Mouse (Mus musculus): ENCODE results near the gene Gm37240.

The Gm37240 gene

GRCm38 (mm10) chr3:84631586-84631985 lies 1255.7 kb downstream of the Gm37240 start:
- in situ Hi-C loops (cut with MboI; ENCODE audit: unreplicated experiment in 2 of 2): no loop called here

- in situ Hi-C loops (cut with MboI; ENCODE audit: unreplicated experiment in 2 of 2): loop anchor here (25.0 kb wide), 1 partner anchor 1290 kb away; no protein-coding TSS in a partner anchor
Observed at GRCm38 (mm10) chr3:84622026-84622425, 1265.3 kb downstream of the Gm37240 start.

- in situ Hi-C loops (cut with MboI; ENCODE audit: unreplicated experiment in 2 of 2): loop anchor here (25.0 kb wide), 1 partner anchor 1293 kb away; no protein-coding TSS in a partner anchor
Observed at GRCm38 (mm10) chr3:84619725-84620124, 1267.6 kb downstream of the Gm37240 start.

- in situ Hi-C loops (cut with MboI; ENCODE audit: unreplicated experiment in 2 of 2): loop anchor here (25.0 kb wide), 1 partner anchor 1293 kb away; no protein-coding TSS in a partner anchor
Observed at GRCm38 (mm10) chr3:84619056-84619455, 1268.3 kb downstream of the Gm37240 start.

GRCm38 (mm10) chr3:84618627-84619026 lies 1268.7 kb downstream of the Gm37240 start:
- in situ Hi-C loops (cut with MboI; ENCODE audit: unreplicated experiment in 2 of 2): loop anchor here (25.0 kb wide), 1 partner anchor 1294 kb away; no protein-coding TSS in a partner anchor

- in situ Hi-C loops (cut with MboI; ENCODE audit: unreplicated experiment in 2 of 2): loop anchor here (25.0 kb wide), 1 partner anchor 1296 kb away; no protein-coding TSS in a partner anchor
Observed at GRCm38 (mm10) chr3:84615856-84616225, 1271.5 kb downstream of the Gm37240 start.

GRCm38 (mm10) chr3:84615050-84615855 lies 1272.1 kb downstream of the Gm37240 start:
- in situ Hi-C loops (cut with MboI; ENCODE audit: unreplicated experiment in 2 of 2): loop anchor here (25.0 kb wide), 1 partner anchor 1297 kb away; no protein-coding TSS in a partner anchor

- in situ Hi-C loops (cut with MboI; ENCODE audit: unreplicated experiment in 2 of 2): loop anchor here (25.0 kb wide), 1 partner anchor 1302 kb away; no protein-coding TSS in a partner anchor
Observed at GRCm38 (mm10) chr3:84610183-84610710, 1277.1 kb downstream of the Gm37240 start.

GRCm38 (mm10) chr3:84603212-84603611 lies 1284.1 kb downstream of the Gm37240 start:
- in situ Hi-C loops (cut with MboI; ENCODE audit: unreplicated experiment in 2 of 2): loop anchor here (25.0 kb wide), 1 partner anchor 1309 kb away; no protein-coding TSS in a partner anchor

- in situ Hi-C loops (cut with MboI; ENCODE audit: unreplicated experiment in 2 of 2): loop anchor here (25.0 kb wide), 1 partner anchor 1310 kb away; no protein-coding TSS in a partner anchor
Observed at GRCm38 (mm10) chr3:84602759-84603158, 1284.6 kb downstream of the Gm37240 start.

GRCm38 (mm10) chr3:84601870-84602495 lies 1285.3 kb downstream of the Gm37240 start:
- in situ Hi-C loops (cut with MboI; ENCODE audit: unreplicated experiment in 2 of 2): loop anchor here (25.0 kb wide), 1 partner anchor 1310 kb away; no protein-coding TSS in a partner anchor

GRCm38 (mm10) chr3:84598756-84599155 lies 1288.6 kb downstream of the Gm37240 start:
- in situ Hi-C loops (cut with MboI; ENCODE audit: unreplicated experiment in 2 of 2): loop anchor here (25.0 kb wide), 2 partner anchors 964 to 1514 kb away; partner anchors contain the start of gene Gatb (in 1 of the 2)

GRCm38 (mm10) chr3:84597996-84598734 lies 1289.2 kb downstream of the Gm37240 start:
- in situ Hi-C loops (cut with MboI; ENCODE audit: unreplicated experiment in 2 of 2): loop anchor here (25.0 kb wide), 2 partner anchors 964 to 1514 kb away; partner anchors contain the start of gene Gatb (in 1 of the 2)

GRCm38 (mm10) chr3:84595677-84596234 lies 1291.6 kb downstream of the Gm37240 start:
- in situ Hi-C loops (cut with MboI; ENCODE audit: unreplicated experiment in 2 of 2): loop anchor here (25.0 kb wide), 2 partner anchors 967 to 1517 kb away; partner anchors contain the start of gene Gatb (in 1 of the 2)

GRCm38 (mm10) chr3:84594894-84595676 lies 1292.2 kb downstream of the Gm37240 start:
- in situ Hi-C loops (cut with MboI; ENCODE audit: unreplicated experiment in 2 of 2): loop anchor here (25.0 kb wide), 2 partner anchors 967 to 1517 kb away; partner anchors contain the start of gene Gatb (in 1 of the 2)

- in situ Hi-C loops (cut with MboI; ENCODE audit: unreplicated experiment in 2 of 2): loop anchor here (25.0 kb wide), 2 partner anchors 969 to 1519 kb away; partner anchors contain the start of gene Gatb (in 1 of the 2)
Observed at GRCm38 (mm10) chr3:84593274-84593673, 1294.0 kb downstream of the Gm37240 start, which contains the start of gene Tigd4. Gene Tigd4, plus strand, starts transcription at chr3:84593574.

GRCm38 (mm10) chr3:84586736-84587135 lies 1300.6 kb downstream of the Gm37240 start:
- in situ Hi-C loops (cut with MboI; ENCODE audit: unreplicated experiment in 2 of 2): loop anchor here (10.0 to 25.0 kb wide), 3 partner anchors 976 to 1558 kb away; partner anchors contain the start of genes Gatb (in 1 of the 2) and Rps3a1 (in 1 of the 2)

- in situ Hi-C loops (cut with MboI; ENCODE audit: unreplicated experiment in 2 of 2): loop anchor here (10.0 to 25.0 kb wide), 3 partner anchors 979 to 1562 kb away; partner anchors contain the start of genes Gatb (in 1 of the 2) and Rps3a1 (in 1 of the 2)
Observed at GRCm38 (mm10) chr3:84582913-84583276, 1304.4 kb downstream of the Gm37240 start.
